Mouse (Mus musculus) G1E-ER4 (cell line): ENCODE data around the gene Iqch. TPM values are rescaled to one million over a fixed set of nuclear protein-coding genes. Genes with fewer than 3 reads are reported as not detected.

Experiments used
- GATA1 ChIP-seq: IDR thresholded peaks from one replicate; pipeline ENCODE4 v1.8.0; 2012; ENCODE audit warnings: low read length, inconsistent platforms
- polyA plus RNA-seq: library from polyadenylated mRNA; stranded (reverse); fragments of >175 nt; gene quantifications from 2 replicates; pipeline ENCODE4 v1.2.3, GENCODE M21; 2012

The Iqch gene
- polyA plus RNA-seq, 1 experiment: not detected

DNA sequence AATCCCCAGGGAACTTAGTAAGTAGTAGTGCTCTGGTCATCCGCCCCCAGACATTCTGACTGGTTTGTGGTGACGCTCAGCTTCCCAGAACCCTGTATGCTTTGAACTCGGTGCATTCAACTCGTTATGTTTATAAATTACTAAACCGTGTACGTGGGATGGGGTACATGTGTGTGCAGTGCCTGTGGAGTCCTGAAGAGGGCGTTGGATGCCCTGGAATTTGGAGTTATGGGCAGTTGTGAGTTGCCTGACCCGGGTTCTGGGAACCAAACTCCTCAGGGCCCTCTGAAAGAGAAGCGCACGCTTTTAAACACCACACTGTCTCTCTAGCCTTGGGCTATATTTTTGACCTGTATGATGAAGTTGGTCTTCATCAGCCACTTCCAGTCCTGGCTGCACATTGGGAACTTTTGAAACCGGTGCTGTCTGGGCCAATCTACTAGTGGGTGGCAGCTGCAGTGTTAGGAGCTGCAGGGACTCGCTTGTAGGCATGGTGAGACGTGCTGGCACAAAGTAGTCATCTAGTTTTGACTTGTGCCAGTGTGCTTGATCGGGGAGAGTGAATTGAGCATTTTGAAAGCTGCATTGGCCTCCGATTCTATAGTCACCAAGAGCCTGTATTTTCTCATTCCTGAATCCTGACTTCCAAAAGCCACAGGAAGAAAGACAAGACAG lies 21.7 kb upstream of the Iqch start:
- no peak for TF ChIP-seq GATA1

DNA sequence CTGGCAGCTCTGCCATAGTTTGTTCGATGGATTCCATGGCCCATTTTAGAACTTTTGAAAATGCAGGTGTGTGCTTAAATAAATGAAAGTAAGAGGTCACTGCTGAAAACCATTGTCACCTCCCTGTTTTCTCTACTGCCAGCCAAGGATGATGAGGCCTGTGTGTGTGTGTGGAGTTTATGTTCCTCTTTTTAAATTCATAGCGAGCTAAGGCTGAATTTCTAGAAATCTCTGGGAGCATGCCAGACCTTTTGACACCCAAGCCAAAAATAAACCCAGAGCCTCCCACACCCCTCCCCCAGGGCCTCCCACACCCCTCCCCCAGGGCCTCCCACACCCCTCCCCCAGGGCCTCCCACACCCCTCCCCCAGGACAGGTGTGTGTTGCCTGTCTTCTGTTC lies 15.7 kb upstream of the Iqch start:
- TF ChIP-seq GATA1: no peak

DNA sequence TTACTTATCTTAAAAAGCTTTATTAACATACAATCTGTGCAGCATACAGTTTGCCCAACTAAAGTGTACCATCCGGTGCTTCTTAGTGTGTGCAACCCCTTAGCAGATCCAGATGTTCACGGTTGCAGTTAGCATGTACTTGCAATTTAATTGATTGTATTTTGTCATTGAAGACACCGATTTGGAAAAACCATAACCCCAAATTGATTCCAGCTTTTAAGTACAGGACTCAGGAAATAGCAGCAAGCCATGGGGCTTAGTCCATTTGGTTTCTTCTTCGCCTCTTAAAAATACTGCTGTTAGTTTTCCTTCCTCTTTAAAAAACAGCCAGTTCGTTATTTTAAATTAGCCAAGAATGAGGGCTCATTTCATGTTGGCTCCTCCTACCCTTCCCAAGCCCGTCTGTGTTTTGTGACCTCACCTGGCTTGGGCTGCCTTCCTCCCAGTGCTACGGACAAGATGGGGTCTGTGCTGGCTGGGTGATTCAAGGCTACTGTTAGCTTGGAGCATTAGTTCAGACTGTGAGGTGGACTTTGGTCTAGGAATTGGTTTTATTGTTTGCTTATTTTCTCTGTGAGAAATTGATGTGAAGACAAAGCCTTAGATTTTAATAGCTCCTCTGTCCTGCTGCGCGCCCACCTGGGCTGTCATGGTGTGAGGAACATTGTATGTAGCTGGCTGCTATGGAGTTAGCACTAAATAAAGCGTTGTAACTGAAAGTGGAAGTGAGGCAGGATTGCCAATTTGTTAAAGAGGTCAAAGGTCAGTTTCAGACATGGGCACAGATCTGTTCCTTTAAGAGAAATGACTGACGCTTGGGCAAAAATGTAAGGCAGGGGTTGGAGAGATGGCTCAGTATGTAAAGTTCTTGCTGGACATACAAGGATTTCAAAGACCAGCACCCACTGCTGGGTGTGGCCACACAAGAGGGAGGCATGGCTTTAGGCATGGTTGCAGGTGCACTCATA lies 12.0 kb upstream of the Iqch start:
- no peak for TF ChIP-seq GATA1

DNA sequence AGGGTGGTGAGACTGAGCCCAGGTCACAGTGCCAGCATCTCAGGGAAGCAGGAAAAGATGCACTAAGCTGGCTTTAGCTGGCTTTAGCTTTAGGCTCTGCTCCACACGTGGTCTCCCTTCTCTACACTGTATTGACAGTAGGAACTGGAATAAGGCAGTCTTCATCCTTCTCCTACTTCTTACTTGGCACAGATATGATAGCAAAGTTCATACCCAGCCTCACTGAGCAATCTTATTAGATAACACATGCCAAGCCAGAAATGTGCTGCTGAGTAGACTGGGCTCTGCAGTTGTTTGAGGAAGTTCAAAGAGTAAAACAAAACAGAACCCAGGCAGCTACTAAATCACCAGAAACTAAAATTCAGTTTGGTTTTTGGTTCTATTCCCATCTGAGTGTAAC lies 11.3 kb upstream of the Iqch start:
- TF ChIP-seq GATA1: no peak

DNA sequence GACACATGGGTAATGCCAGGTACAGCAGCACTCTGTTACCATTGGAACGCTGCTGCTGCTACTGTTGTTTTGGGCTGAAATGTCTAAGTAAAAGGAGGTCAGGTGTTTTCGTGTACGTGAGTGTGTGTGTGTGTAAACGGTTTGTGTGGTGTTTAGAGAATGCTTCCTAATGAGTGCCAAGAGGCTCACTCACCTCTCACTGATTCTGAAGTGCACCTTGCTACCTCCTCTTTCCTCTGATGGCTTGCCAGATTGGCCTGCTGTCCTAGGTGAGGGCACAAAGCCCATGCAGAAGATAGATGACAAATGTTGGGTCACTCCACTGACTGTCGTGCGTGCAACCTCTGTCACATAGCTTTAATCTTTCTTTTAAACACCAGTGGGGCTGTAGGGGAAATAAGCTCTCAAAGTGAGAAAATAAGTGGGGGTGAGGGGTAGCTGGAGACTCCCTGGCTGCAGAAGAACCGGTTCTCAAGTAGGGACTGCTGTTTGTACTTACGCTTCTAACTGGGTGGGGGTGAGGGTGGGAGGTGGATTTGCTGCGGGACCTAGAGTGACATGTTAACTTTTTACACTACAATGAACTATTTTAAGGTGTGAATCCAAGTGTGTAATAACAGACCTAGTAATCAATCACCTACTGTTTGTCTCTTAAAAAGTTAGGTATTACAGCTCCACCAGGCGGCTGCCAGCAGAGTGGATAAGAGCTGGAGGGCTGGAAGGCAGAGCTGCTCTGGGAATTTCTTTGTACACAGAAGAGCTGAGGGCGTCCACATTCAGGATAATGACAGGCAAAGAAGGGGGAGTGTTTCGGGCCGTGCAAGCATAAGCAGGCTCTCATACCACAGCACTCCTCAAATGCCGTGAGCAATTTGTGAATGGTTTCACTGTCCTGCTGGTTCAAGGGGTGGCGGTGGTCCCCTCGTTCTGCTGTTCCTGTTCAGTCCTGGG lies 10.5 kb upstream of the Iqch start:
- TF ChIP-seq GATA1: no peak

DNA sequence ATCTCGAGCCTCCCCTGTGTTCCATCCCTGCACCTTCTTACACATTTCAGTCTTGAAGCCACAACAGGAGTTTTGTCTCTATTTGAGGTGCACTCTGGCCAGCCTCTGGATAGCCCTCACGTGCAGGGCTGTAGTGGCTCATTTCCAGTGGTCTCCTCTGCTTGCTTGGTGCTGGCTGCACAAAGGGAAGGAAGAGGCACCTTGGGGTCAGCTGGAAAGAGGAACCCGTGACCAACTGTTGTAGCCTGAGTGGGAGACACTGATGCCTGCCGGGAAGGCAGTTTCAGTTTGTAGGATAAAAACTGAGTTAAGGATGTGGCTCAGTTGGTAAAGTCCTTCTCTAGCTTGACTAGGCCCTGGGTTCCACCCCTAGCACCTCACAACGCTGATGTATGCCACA lies 9.7 kb upstream of the Iqch start:
- TF ChIP-seq GATA1: no peak

DNA sequence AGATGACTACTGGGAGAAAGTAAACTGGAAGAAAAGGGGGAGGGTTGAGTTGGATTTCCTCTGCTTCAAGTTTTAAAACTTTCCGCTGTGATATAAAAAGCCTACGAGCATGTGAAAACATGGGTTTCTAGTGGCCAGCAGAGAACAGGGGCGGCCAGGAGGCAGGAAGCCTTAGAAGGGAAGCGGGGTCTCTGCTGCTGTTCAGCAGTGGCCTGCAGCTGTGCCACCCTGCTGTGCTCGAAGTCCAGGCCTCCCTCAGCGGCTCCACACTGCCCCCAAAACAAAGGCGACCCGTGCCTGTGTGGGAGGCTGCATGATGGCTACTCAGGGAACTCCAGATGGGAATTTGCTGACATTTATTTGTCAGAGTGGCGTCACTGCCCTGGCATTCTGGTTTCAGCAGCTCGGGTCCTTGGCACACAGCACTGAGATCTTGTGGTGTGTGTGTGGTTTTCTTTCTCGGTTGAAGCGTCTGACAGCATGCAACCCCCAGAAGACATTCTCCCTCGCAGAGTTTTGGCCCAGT lies 8.6 kb upstream of the Iqch start:
- TF ChIP-seq GATA1: no peak

DNA sequence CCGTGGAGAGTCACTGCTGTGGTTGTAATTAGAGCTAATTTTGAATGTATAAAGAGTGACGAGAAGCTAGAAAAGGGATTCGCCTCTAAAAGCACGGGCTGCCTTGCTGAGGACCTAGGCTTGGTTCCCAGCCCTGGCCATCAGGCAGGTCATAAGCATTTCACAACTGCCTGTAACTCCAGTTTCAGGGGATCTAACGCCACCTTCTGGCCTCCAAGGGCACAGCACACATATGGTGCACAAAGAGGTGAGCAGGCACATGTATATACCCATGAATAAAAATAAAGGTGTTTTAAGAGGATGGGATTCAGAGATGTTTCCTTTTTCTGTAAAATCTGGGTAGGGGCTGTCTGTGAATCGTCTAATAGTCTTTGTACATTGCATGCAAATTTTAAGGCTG lies 7.9 kb upstream of the Iqch start:
- no peak for TF ChIP-seq GATA1

DNA sequence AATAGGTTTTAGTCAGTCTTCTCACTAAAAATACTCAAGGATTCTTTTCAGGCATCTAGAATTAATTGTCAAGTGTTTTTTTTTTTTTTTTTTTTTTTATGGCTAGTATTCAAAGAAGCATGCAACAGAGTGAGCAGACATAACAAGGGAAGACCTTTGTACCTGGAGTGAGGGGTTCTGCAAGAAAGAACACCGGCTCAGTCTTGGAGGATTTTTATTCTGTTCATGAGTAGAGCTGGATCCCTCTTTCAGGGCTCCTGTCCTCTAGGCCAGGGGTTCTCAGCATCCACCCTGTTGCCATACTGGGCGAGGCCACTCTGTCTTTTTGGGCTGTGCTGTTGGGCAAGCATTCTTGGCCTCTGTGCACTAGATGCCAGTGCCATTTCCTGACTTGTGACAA lies 7.5 kb upstream of the Iqch start:
- no peak for TF ChIP-seq GATA1

DNA sequence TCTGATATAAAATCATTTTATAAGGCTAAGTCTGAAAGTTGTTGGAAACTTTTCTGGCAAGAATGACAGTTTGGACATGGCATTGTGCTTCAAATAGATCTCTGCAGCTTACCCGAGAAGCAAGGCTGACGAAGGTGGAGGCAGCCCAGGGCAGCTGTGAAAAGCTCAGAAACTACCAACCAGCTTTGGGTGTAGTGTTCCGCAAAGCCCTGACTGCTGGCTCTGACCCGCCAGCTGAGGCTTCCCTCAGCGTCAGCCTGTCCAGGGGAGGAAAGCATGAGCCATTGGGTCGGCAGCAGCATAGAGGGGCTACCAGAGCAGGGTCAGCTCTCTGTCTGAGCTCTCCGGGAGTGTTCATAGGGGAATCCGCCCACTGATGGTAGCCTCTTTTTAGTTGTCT lies 7.0 kb upstream of the Iqch start:
- TF ChIP-seq GATA1: no peak

DNA sequence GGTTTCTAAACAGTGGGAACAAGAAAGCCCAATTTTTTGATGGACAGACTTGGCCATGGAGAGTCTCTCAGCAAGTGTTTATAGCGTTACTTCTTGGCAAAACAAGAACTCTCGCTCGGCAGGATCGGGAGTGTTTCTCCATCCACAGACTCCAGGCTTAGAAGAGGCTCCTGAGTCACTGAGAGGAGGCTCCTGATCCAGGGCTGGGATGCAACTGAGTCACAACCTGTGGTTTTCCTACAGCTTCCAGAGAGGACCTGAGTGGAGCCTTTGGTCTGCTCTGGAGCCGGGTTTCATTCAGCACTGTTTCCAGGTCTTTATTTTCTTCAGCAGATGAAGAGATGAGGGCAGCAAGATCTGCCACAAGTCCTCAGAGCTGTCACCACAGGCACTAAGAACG lies 5.7 kb upstream of the Iqch start:
- no peak for TF ChIP-seq GATA1

DNA sequence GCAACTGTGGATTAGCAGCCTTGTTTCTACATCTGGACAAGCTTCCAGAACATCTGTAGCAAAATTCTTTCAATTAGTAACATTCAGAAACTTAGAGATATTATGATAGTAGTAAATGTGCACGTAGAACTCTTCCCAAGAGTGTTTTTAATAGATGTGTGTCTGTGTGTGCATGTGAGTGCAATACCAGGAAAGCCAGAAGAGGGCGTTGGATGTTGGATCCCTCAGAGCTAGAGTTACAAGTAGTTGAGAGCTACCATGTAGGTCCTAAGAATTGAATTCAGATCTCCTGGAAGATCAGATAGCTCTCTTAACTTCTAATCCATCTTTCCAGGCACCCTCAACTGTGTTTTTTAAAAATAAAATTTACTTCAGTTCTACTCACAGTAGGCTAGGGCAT lies 4.3 kb upstream of the Iqch start:
- TF ChIP-seq GATA1: no peak

DNA sequence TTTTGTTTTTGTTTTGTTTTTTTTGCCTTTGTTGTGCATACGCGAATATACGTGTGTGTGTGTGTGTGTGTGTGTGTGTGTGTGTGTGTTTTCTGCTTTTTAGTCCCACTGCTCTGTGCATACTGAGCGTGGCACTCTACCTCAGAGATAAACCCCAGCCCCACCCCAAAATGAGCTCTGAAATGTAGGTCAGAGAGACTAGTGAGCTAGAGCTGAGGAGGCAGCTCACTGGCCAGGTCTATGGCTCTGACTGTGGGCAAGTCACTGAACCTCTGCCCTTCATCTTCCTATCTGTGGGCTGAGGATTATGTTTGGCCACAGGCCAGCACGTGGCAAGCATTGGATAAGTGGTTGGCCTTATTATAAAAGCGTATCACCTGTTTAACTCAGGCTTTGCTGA lies 1.6 kb upstream of the Iqch start:
- no peak for TF ChIP-seq GATA1

DNA sequence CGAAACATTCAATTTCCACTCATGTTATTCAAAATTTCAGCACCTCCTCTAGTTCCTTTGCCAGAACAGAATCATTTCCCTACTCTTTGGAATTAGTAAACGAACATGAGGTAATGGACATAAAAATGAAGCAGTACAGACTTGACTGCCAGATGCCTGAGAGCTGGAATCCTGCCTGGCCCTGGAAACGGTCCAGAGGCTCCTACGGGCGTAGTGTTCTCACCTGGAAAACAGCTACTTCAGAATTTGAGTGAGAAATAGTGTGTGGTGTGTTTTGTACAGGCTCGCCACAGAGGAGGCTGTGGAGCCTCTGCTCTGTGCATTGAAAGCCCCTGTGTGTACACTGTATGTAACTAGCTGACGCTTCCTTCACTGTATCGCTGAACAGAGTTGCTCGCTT lies 5.6 kb downstream of the Iqch start:
- TF ChIP-seq GATA1: no peak

DNA sequence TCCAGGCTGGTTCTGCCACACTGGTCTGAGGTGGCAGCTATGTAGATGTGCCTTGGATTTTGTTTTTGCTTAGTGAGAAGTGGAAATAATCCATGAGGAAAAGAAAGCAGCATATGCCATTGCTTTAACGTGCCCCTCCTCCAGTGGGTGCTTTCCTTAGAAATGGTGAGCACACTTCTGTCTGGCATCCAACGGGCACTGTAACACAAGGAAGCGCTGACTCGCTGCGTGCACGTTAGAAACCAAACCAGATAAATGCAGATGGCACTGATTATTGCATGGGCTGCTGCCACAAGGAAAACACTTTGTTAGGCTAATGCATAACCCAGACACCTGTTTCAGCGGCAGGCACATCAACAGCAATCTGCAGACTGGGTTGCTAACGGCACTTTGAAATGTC lies 6.6 kb downstream of the Iqch start:
- no peak for TF ChIP-seq GATA1

DNA sequence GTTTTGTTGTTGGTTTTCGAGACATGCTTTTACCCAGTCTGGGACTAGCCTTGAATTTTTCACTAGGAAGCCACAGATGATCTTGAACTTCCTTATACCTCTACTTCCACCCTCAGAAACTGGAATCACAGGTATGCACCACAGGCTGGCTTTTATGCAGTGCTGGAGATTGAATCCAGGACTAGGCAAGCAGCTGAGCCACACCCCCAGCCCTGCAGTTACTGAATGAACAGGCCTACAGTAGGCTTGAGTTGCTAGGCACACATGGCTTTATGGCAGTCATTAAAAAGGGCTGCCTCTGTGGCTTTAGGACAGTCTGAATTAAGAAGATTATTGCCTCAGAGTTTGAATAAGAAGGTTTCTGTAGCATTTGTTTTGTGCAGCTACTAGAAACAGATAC lies 7.3 kb downstream of the Iqch start:
- no peak for TF ChIP-seq GATA1
